ENCODE assay signal across 10 mouse cellular contexts in the genomic region with DNA sequence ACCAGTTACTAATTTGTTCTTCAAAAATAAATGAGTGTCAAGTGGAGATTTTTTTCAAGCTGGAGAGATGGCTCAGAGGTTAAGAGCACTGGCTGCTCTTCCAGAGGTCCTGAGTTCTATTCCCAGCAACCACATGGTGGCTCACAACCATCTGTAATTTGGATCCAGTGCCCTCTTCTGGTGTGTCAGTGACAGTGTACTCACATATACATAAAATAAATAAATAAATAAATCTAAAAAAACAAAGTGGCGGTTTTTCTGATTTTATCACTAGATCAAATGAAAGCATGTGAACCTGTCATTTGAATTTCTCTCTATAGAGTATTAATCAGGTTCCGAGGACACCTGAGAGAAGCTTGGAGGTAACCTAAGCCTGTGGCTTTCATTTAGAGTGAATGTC. TPM values are rescaled to one million over a fixed set of nuclear protein-coding genes. Genes with fewer than 3 reads are reported as not detected.
DNase-seq lines count a peak whose midpoint lies in the region; ATAC-seq and TF ChIP-seq lines count a peak whose summit lies in the region.
"Had no signal": no experiment of that assay in that cellular context is flagged by ENCODE, and none has a peak within 500 bp of the region (broad histone marks: within the 10 kb centered on the region; RNA-seq: fewer than 3 reads in every experiment).

No protein-coding gene starts in this region.

- H3K4me3 ChIP-seq in forebrain, embryonic 12.5 days (replicated peaks), result no peak overlapping the region
- no peak overlapping the region for H3K4me3 ChIP-seq in forebrain, embryonic 10.5 days
- no peak overlapping the region for H3K4me3 ChIP-seq in kidney, postnatal 0 days (replicated peaks; ENCODE audit: low read depth, low read length)
- no peak overlapping the region for H3K4me3 ChIP-seq in midbrain, embryonic 15.5 days

- H3K9me3 ChIP-seq in forebrain, embryonic 12.5 days, result no peaks in the 10 kb centered on the region
- no peaks in the 10 kb centered on the region for H3K9me3 ChIP-seq in forebrain, embryonic 10.5 days
- H3K9me3 ChIP-seq in kidney, postnatal 0 days (replicated peaks; ENCODE audit: low read length), result no peaks in the 10 kb centered on the region
- H3K9me3 ChIP-seq in midbrain, embryonic 15.5 days, result no peaks in the 10 kb centered on the region

- H3K36me3 ChIP-seq in forebrain, embryonic 12.5 days (replicated peaks), result 0 out of 2 replicates have a peak, but pooled peaks cover 8% of the 10 kb centered on the region
- peaks cover 15% of the 10 kb centered on the region for H3K36me3 ChIP-seq in forebrain, embryonic 10.5 days (replicated peaks)
- H3K36me3 ChIP-seq in kidney, postnatal 0 days (ENCODE audit: insufficient read depth, low read length), result 0 out of 2 replicates have a peak, but pooled peaks cover 5% of the 10 kb centered on the region
- H3K36me3 ChIP-seq in midbrain, embryonic 15.5 days (replicated peaks), result 0 out of 2 replicates have a peak, but pooled peaks cover 2% of the 10 kb centered on the region

- H3K27ac ChIP-seq in forebrain, embryonic 12.5 days, result no peak overlapping the region
- no peak overlapping the region for H3K27ac ChIP-seq in forebrain, embryonic 10.5 days
- no peak overlapping the region for H3K27ac ChIP-seq in kidney, postnatal 0 days
- no peak overlapping the region for H3K27ac ChIP-seq in midbrain, embryonic 15.5 days

- DNase-seq in forebrain, embryonic 10.5 days (ENCODE audit: extremely low spot score, low spot score), result no peak
- no peak for DNase-seq in kidney, postnatal 0 days (ENCODE audit: low spot score)
- no peak for DNase-seq in kidney, postnatal 25 days
- peak; percentile 18 for DNase-seq in MN1 (ENCODE audit: low spot score)
- no peak for DNase-seq in Muller cell, postnatal 12 days (ENCODE audit: inconsistent ontology term)
- no peak for DNase-seq in T-cell, adult 2 months (ENCODE audit: low spot score)
- DNase-seq: gastrocnemius, postnatal 25 days; kidney, adult 18-20 months had no signal

- 0 out of 2 replicates have a peak overlapping the region, but pooled peaks have one; percentile 66 for H3K4me2 ChIP-seq in forebrain, embryonic 12.5 days
- peak overlapping the region; percentile 75; the same call in 1 of the 2 replicates for H3K4me2 ChIP-seq in kidney, postnatal 0 days (ENCODE audit: low read length)
- no peak overlapping the region; the same call in 1 of the 2 replicates for H3K4me2 ChIP-seq in midbrain, embryonic 15.5 days

- TF ChIP-seq CTCF in kidney, postnatal 0 days (IDR thresholded peaks at IDR 0.05; ENCODE audit: low read depth), result peak; percentile 41

- H3K9ac ChIP-seq in forebrain, embryonic 12.5 days, result no peak overlapping the region
- H3K9ac ChIP-seq in kidney, postnatal 0 days (ENCODE audit: low read depth, low read length), result no peak overlapping the region
- H3K9ac ChIP-seq in midbrain, embryonic 15.5 days, result no peak overlapping the region

- WGBS in forebrain, embryonic 12.5 days, result 93% methylated on average over 2 of the region's 2 CpGs
- 88% methylated on average over 2 of the region's 2 CpGs for WGBS in forebrain, embryonic 10.5 days
- WGBS in kidney, postnatal 0 days, result 91% methylated on average over 2 of the region's 2 CpGs
- WGBS in midbrain, embryonic 15.5 days, result 97% methylated on average over 2 of the region's 2 CpGs

- no peaks in the 10 kb centered on the region; the same call in 1 of the 2 replicates for H3K4me1 ChIP-seq in forebrain, embryonic 12.5 days
- peaks cover 9% of the 10 kb centered on the region for H3K4me1 ChIP-seq in forebrain, embryonic 10.5 days
- no peaks in the 10 kb centered on the region for H3K4me1 ChIP-seq in kidney, postnatal 0 days (replicated peaks; ENCODE audit: insufficient read depth, low read length)
- peaks cover 3% of the 10 kb centered on the region; the same call in 1 of the 2 replicates for H3K4me1 ChIP-seq in midbrain, embryonic 15.5 days

- H3K27me3 ChIP-seq in forebrain, embryonic 12.5 days, result no peaks in the 10 kb centered on the region
- H3K27me3 ChIP-seq in forebrain, embryonic 10.5 days (ENCODE audit: poor library complexity, severe bottlenecking), result no peaks in the 10 kb centered on the region
- no peaks in the 10 kb centered on the region for H3K27me3 ChIP-seq in kidney, postnatal 0 days (ENCODE audit: insufficient read depth, low read length)
- H3K27me3 ChIP-seq in midbrain, embryonic 15.5 days (replicated peaks), result no peaks in the 10 kb centered on the region

- no peak for ATAC-seq in forebrain, embryonic 12.5 days (ENCODE audit: low FRiP score)
- ATAC-seq in kidney, postnatal 0 days (replicated peaks; ENCODE audit: low FRiP score, low read depth), result no peak
- ATAC-seq in midbrain, embryonic 15.5 days (replicated peaks), result peak; percentile 18; the same call in 1 of the 2 replicates

RNA-seq across cellular contexts. Expression of gene Fbxo4, which starts 1.1 kb away (rescaled TPM):
- polyA plus RNA-seq in forebrain, embryonic 12.5 days (2016; fragmentation: Nextera tagmentation; extraction: Ambion mirVana), result 4.9 and 7.4 TPM in 2 replicates
- polyA plus RNA-seq in forebrain, embryonic 10.5 days (2016; fragmentation: Nextera tagmentation; extraction: Ambion mirVana), result 3.3 and 4.0 TPM in 2 replicates
- polyA plus RNA-seq in kidney, postnatal 0 days (2015; fragmentation: Nextera tagmentation; extraction: Ambion mirVana), result 17.1 and 18.0 TPM in 2 replicates
- polyA plus RNA-seq in midbrain, embryonic 15.5 days (2015; fragmentation: Nextera tagmentation; extraction: Ambion mirVana), result 7.9 and 9.4 TPM in 2 replicates

RNA-seq across cellular contexts. Expression of gene AW549877, which starts 17.3 kb away (rescaled TPM):
- 57.0 and 62.5 TPM in 2 replicates for polyA plus RNA-seq in forebrain, embryonic 12.5 days (2016; fragmentation: Nextera tagmentation; extraction: Ambion mirVana)
- polyA plus RNA-seq in forebrain, embryonic 10.5 days (2016; fragmentation: Nextera tagmentation; extraction: Ambion mirVana), result 37.5 and 38.1 TPM in 2 replicates
- polyA plus RNA-seq in kidney, postnatal 0 days (2015; fragmentation: Nextera tagmentation; extraction: Ambion mirVana), result 32.4 and 33.1 TPM in 2 replicates
- polyA plus RNA-seq in midbrain, embryonic 15.5 days (2015; fragmentation: Nextera tagmentation; extraction: Ambion mirVana), result 39.3 and 41.2 TPM in 2 replicates

RNA-seq across cellular contexts. Expression of gene Oxct1, which starts 47.9 kb away (rescaled TPM):
- 225 and 233 TPM in 2 replicates for polyA plus RNA-seq in forebrain, embryonic 12.5 days (2016; fragmentation: Nextera tagmentation; extraction: Ambion mirVana)
- polyA plus RNA-seq in forebrain, embryonic 10.5 days (2016; fragmentation: Nextera tagmentation; extraction: Ambion mirVana), result 125 and 128 TPM in 2 replicates
- polyA plus RNA-seq in kidney, postnatal 0 days (2015; fragmentation: Nextera tagmentation; extraction: Ambion mirVana), result 403 and 438 TPM in 2 replicates
- 285 and 301 TPM in 2 replicates for polyA plus RNA-seq in midbrain, embryonic 15.5 days (2015; fragmentation: Nextera tagmentation; extraction: Ambion mirVana)
